Mouse (Mus musculus) urinary bladder, postnatal 25 days (tissue): ENCODE measurements around the gene Wdr49.
"Not testable (repeated sequence)": the region's sequence is repeated elsewhere in the genome, so short reads cannot be mapped to it uniquely, and the experiment has no call there.

Experiments
- DNase-seq: peaks from one replicate; pipeline ENCODE4 v3.0.0; 2022; ENCODE audit warnings: low spot score

Gene Wdr49

DNA sequence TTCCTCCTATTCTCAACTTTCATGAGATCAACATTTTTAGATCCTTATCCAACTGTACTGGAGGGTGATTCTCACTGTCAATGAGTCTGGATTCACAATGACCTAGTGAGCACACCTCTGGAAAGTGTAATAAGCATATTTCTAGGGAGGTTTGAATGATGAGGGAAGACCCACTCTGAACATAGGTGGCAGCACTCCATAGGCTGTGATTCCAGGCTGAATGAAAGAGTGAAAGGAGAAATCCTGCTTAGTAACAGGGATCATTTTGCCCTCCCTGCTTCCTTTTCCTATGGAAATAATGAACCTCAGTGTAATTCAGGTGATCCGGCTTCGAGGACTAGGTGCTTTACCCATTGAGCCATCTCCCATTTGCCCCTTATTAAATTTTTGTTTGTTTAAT, 180.9 kb downstream of the Wdr49 start:
- no peak for DNase-seq

- not testable (repeated sequence) for DNase-seq
Observed at GRCm38 (mm10) chr3:75299464-75299863, 182.5 kb downstream of the Wdr49 start.

DNA sequence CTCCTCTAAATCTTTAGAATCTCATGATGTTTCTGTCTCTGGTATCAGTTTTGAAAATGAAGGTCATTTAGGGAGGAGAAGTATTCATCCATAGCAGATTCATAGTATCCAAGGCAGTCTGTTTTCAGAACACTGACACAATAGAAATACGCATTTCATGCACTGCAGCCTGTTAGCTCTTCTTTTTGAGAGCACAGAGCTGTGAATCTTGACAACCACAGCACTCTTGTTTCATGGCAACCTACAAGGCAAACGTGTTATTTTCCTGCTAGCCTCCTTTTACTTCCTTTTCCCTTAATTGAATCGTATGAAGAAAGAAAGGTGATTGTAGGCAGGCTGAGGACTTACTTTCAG, 184.2 kb downstream of the Wdr49 start:
- DNase-seq: no peak

DNA sequence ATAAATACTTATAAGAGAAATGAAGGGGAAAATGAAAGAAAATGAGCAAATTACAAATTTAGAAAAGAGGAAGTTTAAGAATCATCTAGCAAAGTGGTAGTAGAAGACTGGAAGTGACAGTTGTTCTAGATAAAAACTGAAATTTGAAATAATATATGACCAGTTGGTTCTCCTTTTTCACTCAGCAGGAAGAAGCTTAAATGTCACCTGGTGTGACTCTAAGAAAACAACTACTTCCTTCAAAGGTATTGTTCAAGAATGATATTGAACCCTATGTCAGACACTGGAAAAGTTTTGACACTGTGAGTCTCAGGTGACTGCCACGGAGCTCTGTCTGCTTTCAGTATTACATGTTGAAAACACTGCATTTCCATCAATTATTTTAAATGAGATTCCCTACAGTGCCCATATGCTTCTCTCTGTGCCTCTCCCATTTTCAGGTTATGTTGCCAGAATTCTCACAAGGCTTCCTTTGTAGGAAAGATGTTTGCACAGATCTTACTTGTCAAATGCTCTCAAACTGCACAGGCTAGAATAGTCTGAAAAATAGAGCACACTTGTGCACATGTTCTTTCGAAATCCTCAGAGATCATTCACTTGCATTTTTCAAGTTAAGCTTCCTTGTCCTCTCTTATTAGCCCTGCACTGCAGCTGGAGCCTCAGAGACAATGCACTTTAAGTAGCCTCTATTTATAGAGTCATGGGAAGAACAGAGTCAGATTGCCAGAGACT, 184.8 kb downstream of the Wdr49 start:
- DNase-seq: no peak

DNA sequence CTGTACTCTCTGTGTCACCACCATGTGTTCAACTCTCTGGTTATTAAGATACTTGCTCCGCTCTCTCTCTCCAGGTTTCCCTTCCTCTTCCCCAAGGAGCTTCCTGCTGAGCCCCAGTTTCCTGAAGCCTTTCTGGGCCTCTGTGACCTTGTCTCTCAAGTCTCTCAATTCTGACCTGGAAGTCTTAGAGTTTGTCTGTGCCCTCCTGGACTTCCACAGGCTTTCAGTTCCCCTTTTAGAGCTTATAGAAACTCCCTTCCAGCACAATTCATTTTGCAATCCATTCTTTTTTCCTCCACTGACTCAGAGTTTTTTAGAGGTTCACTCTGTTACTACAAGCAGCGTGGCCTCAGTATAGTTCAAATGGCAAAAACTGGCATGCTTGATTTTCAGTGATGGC, 188.7 kb downstream of the Wdr49 start:
- no peak for DNase-seq

GRCm38 (mm10) chr3:75277455-75277854, 204.5 kb downstream of the Wdr49 start:
- DNase-seq: no peak

DNA sequence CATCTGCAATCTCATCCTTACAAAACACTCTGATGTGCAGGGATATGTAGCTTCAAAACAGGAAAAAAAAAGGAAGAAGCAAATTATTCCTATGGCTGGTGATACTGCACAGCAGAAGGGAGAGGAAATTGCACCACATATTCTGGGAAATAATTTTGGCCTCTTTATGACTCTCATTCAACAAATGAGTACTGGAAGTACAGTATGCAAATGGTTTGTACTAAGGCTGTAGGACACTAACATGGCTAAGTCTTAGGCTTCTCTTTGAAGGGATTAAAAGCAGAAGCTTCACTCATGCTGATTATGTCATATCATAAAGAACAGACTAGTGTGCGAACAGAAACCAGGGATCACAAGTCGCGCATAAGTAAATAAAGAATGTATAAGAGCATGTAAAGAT, 205.4 kb downstream of the Wdr49 start:
- no peak for DNase-seq

DNA sequence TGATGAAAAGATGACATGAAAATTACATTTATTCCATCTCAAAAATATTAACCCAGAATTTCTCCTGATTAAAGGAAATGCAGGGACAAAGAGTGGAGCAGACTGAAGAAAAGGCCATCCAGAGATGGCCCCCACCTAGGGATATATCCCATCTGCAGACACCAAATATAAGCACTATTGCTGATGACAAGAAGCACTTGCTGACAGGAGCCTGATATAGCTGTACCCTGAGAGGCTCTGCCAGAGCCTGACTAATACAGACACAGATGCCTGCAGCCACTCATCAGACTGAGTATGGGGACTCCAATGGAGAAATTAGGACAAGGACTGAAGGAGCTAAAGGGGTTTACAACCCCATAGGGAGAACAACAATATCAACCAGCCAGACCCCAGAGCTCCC, 206.8 kb downstream of the Wdr49 start:
- no peak for DNase-seq

GRCm38 (mm10) chr3:75269978-75270377, 212.0 kb downstream of the Wdr49 start, which contains the start of gene Serpini2:
Gene Serpini2 (minus strand): TSS chr3:75270078.
- DNase-seq: no peak

DNA sequence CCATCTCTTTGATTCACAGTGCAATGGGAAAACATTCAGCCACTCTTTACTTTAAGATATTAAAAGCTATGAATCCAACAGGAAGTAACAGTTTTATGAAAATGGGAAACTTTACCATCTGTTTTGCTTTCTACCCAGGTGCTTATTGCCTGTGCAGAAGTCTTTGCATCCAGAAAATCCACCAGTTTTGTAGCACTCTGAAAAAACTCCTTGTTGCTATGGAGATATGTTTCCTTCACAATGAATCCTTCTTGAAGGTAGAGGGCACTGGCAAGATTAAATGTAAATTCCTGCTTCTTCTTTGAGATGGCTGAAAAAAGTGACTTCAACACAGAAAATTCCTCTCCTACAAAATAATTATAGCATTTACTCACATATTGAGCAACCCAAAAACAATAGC, 222.6 kb downstream of the Wdr49 start:
- no peak for DNase-seq
